Mouse (Mus musculus) CH12.LX (cell line): ENCODE results near the gene Cdk2. TPM values are rescaled to one million over a fixed set of nuclear protein-coding genes. Genes with fewer than 3 reads are reported as not detected.

Experiments used
- DNase-seq: peaks from one replicate; pipeline ENCODE4 v3.0.0-alpha.2; 2013; ENCODE audit errors: extremely low read depth
- H3K27ac ChIP-seq: 2 replicates; pipeline ENCODE4 v1.5.1; 2012; ENCODE audit warnings: low read depth, mild to moderate bottlenecking, control low read depth, moderate library complexity; ENCODE audit not compliant: insufficient read depth
- H3K27me3 ChIP-seq: replicated peaks from 2 replicates; pipeline ENCODE3; 2012; ENCODE audit warnings: inconsistent platforms
- H3K36me3 ChIP-seq, 2 experiments: replicated peaks in 1 of 2; 2 replicates each; pipeline versions ENCODE3 to v1.6.1; 2012; ENCODE audit warnings: inconsistent platforms in 1 of 2, low read length in 1 of 2, mild to moderate bottlenecking in 1 of 2, mixed read lengths in 1 of 2, moderate library complexity in 1 of 2; ENCODE audit not compliant: control insufficient read depth in 1 of 2, insufficient read depth in 1 of 2
- H3K4me1 ChIP-seq, 2 experiments: 2 replicates each; pipeline ENCODE4 v1.6.1; 2012; ENCODE audit warnings: inconsistent platforms in 1 of 2, moderate library complexity in 1 of 2; ENCODE audit not compliant: insufficient read depth in 2 of 2, control insufficient read depth in 1 of 2
- H3K4me2 ChIP-seq: 2 replicates; pipeline ENCODE4 v1.6.1; 2012; ENCODE audit warnings: low read depth, mild to moderate bottlenecking, control low read depth; ENCODE audit not compliant: poor library complexity, insufficient read depth, severe bottlenecking
- H3K4me3 ChIP-seq, 3 experiments: fragments of 150-350 bp in 1 of 3; sonication (generic) in 1 of 3; replicated peaks in 1 of 3; 2 replicates each; pipeline versions ENCODE3 to v1.5.1; 2011 to 2012; ENCODE audit warnings: low read depth in 2 of 3, low read length in 2 of 3, mild to moderate bottlenecking in 2 of 3, moderate library complexity in 2 of 3, control low read depth in 1 of 3, improper control_type of control experiment in 1 of 3, inconsistent platforms in 1 of 3, mixed read lengths in 1 of 3; ENCODE audit not compliant: poor library complexity in 1 of 3
- H3K79me2 ChIP-seq: replicated peaks from 2 replicates; pipeline ENCODE4 v1.6.1; 2012; ENCODE audit warnings: mild to moderate bottlenecking, moderate library complexity; ENCODE audit not compliant: control insufficient read depth, poor library complexity, insufficient read depth, severe bottlenecking; ENCODE audit errors: extremely low read depth
- H3K9ac ChIP-seq: 2 replicates; pipeline ENCODE4 v1.6.1; 2012; ENCODE audit warnings: low read depth, mild to moderate bottlenecking, control low read depth, moderate library complexity; ENCODE audit not compliant: insufficient read depth
- H3K9me3 ChIP-seq: replicated peaks from 2 replicates; pipeline ENCODE3; 2012; ENCODE audit warnings: low read length, inconsistent platforms, mixed read lengths
- BHLHE40 ChIP-seq: IDR thresholded peaks from 2 replicates; pipeline ENCODE4 v1.6.1; 2011; ENCODE audit warnings: mild to moderate bottlenecking, low read depth, low read length, improper control_type of control experiment
- CTCF ChIP-seq, 2 experiments: IDR thresholded peaks in 1 of 2; conservative IDR thresholded peaks in 1 of 2; 2 replicates each; pipeline ENCODE4 v1.5.1; 2011 to 2012; ENCODE audit warnings: low read depth in 2 of 2, low read length in 2 of 2, improper control_type of control experiment in 1 of 2, inconsistent platforms in 1 of 2, mild to moderate bottlenecking in 1 of 2, moderate library complexity in 1 of 2
- ELF1 ChIP-seq: IDR thresholded peaks from 2 replicates; pipeline ENCODE4 v1.6.1; 2014; ENCODE audit warnings: low read depth, mild to moderate bottlenecking, inconsistent platforms, low read length, improper control_type of control experiment
- EP300 ChIP-seq: IDR thresholded peaks from 2 replicates; pipeline ENCODE4 v1.6.1; 2011; ENCODE audit warnings: low read length, improper control_type of control experiment
- GABPA ChIP-seq: IDR thresholded peaks from 2 replicates; pipeline ENCODE4 v1.6.1; 2012; ENCODE audit warnings: low read depth, low read length, improper control_type of control experiment, inconsistent platforms; ENCODE audit not compliant: insufficient replicate concordance
- IRF4 ChIP-seq: IDR thresholded peaks from 2 replicates; pipeline ENCODE4 v1.6.1; 2014; ENCODE audit warnings: low read depth, mild to moderate bottlenecking, inconsistent platforms, low read length, improper control_type of control experiment
- MAFK ChIP-seq: IDR thresholded peaks from 2 replicates; pipeline ENCODE4 v1.6.1; 2011; ENCODE audit warnings: low read length, improper control_type of control experiment; ENCODE audit not compliant: insufficient replicate concordance
- MAZ ChIP-seq: IDR thresholded peaks from 2 replicates; pipeline ENCODE4 v1.6.1; 2012; ENCODE audit warnings: low read depth, mild to moderate bottlenecking, inconsistent platforms, low read length, improper control_type of control experiment, moderate library complexity
- MEF2A ChIP-seq: IDR thresholded peaks from 2 replicates; pipeline ENCODE4 v1.6.1; 2014; ENCODE audit warnings: low read depth, mild to moderate bottlenecking, inconsistent platforms, low read length, improper control_type of control experiment, borderline replicate concordance
- NELFE ChIP-seq: IDR thresholded peaks from 2 replicates; pipeline ENCODE4 v1.6.1; 2011; ENCODE audit warnings: low read depth, low read length, improper control_type of control experiment
- NRF1 ChIP-seq: IDR thresholded peaks from 2 replicates; pipeline ENCODE4 v1.6.1; 2014; ENCODE audit warnings: low read depth, mild to moderate bottlenecking, inconsistent platforms, low read length, improper control_type of control experiment, moderate library complexity
- POLR2A ChIP-seq: IDR thresholded peaks from 2 replicates; pipeline ENCODE4 v1.6.1; 2011; ENCODE audit warnings: low read depth, mild to moderate bottlenecking, improper control_type of control experiment, low read length
- POLR2AphosphoS2 ChIP-seq: IDR thresholded peaks from 2 replicates; pipeline ENCODE4 v1.6.1; 2011; ENCODE audit warnings: low read depth, low read length, improper control_type of control experiment
- RAD21 ChIP-seq: IDR thresholded peaks from 2 replicates; pipeline ENCODE4 v1.6.1; 2011; ENCODE audit warnings: low read depth, mild to moderate bottlenecking, low read length, improper control_type of control experiment, moderate library complexity
- SMC3 ChIP-seq: IDR thresholded peaks from 2 replicates; pipeline ENCODE4 v1.6.1; 2011; ENCODE audit warnings: low read depth, low read length, improper control_type of control experiment
- TBP ChIP-seq: conservative IDR thresholded peaks from 2 replicates; pipeline ENCODE4 v1.6.1; 2011; ENCODE audit warnings: low read depth, low read length, improper control_type of control experiment
- UBTF ChIP-seq: IDR thresholded peaks from 2 replicates; pipeline ENCODE4 v1.6.1; 2012; ENCODE audit warnings: low read depth, mild to moderate bottlenecking, inconsistent platforms, low read length, improper control_type of control experiment, moderate library complexity
- ZC3H11A ChIP-seq: IDR thresholded peaks from 2 replicates; pipeline ENCODE4 v1.6.1; 2012; ENCODE audit warnings: low read depth, mild to moderate bottlenecking, inconsistent platforms, low read length, improper control_type of control experiment
- ZNF384 ChIP-seq: IDR thresholded peaks from 2 replicates; pipeline ENCODE4 v1.6.1; 2012; ENCODE audit warnings: low read depth, low read length, improper control_type of control experiment, inconsistent platforms
- dilution Hi-C: fragments of 300-500 bp; cut with MboI; formaldehyde crosslinking; loops from 2 replicates; pipeline ENCODE4 v1.14.3; 2020; ENCODE audit warnings: low sequenced_read_pairs; ENCODE audit not compliant: extremely low pct_unique_long_range_greater_than_20kb, extremely low pct_ligation_motif_present
- in situ Hi-C: fragments of 300-500 bp; cut with MboI; formaldehyde crosslinking; loops from 3 replicates; pipeline ENCODE4 v1.14.3; 2019; ENCODE audit warnings: low sequenced_read_pairs, low pct_ligation_motif_present, low pct_unique_long_range_greater_than_20kb, mixed read lengths
- polyA plus RNA-seq: library from polyadenylated mRNA; unstranded; fragments of >175 nt; gene quantifications from 2 replicates; pipeline ENCODE4 v1.2.1, GENCODE M21; 2012; ENCODE audit warnings: low read depth; ENCODE audit not compliant: insufficient read length
- total RNA-seq, 2 experiments: library from RNA; depleted of rRNA; stranded (reverse); fragments of 300-350 nt in 1 of 2; fragments of >200 nt in 1 of 2; gene quantifications; 2 replicates each; pipeline ENCODE4 v1.2.3; 2012 to 2014

The Cdk2 gene
- total and polyA plus RNA-seq, 3 experiments = 38.9 to 89.2 (median 79.3) TPM

- H3K9ac ChIP-seq = no peak overlapping the region
- peaks cover 0 to 51% of the 10 kb centered on the region in 2 experiments; a peak in 2 of 4 replicates for H3K4me1 ChIP-seq
- in situ Hi-C loops (no loop called here), dilution Hi-C loops (no loop called here)
- H3K4me2 ChIP-seq = no peak overlapping the region
- H3K79me2 ChIP-seq = peaks cover 21% of the 10 kb centered on the region
- H3K36me3 ChIP-seq = peaks cover 41 to 56% of the 10 kb centered on the region in 2 experiments
- no peak overlapping the region for H3K4me3 ChIP-seq
- H3K27me3 ChIP-seq = no peaks in the 10 kb centered on the region
- H3K27ac ChIP-seq = no peak overlapping the region
- no peaks in the 10 kb centered on the region for H3K9me3 ChIP-seq
- no peak for TF ChIP-seq POLR2AphosphoS2
- TF ChIP-seq ELF1 = no peak
- TF ChIP-seq ZC3H11A = no peak
- no peak for TF ChIP-seq BHLHE40
- TF ChIP-seq NELFE = no peak
- no peak for TF ChIP-seq GABPA
- TF ChIP-seq ZNF384 = no peak
- no peak for TF ChIP-seq MEF2A
- no peak for TF ChIP-seq CTCF (conservative IDR thresholded peaks at IDR 0.05 in 1 of 2, IDR thresholded peaks at IDR 0.05 in 1 of 2; ENCODE audit: low read depth in 2 of 2, low read length in 2 of 2)
- no peak for TF ChIP-seq MAFK
- no peak for TF ChIP-seq TBP
- no peak for TF ChIP-seq IRF4
- TF ChIP-seq NRF1 = no peak
- no peak for TF ChIP-seq MAZ
- no peak for TF ChIP-seq SMC3
- no peak for TF ChIP-seq POLR2A
- TF ChIP-seq RAD21 = no peak
- no peak for DNase-seq
Observed at GRCm38 (mm10) chr10:128699006-128699405, 5.8 kb downstream of the Cdk2 start.

DNA sequence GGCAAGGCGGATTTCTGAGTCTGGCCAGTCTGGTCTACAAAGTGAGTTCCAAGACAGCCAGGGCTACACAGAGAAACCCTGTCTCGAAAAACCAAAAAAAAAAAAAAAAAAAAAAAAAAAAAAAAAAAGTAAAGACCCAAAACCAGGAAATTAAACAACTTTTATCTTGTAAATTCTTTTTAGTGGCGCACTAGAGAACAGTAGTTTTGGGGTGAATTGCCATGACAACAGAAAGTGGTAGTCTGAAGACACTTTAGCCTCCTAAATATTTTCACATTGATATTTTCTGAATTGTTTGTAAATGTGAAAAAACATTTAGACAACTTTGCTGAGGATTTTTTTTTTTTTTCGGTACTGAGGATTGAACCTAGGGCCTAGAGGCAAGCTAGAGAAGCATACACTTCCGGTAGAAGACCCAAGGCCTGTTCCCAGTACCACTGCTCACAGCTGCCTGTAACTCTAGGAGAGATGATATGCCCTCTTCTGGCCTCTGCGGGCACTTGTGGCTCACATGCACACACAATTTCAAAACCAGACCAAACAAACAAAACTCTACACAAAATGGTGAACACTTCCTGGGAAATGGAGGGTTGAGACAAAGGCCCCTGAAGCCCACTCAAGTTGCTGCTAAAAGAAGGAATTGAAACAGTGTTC, 7.6 kb downstream of the Cdk2 start:
- H3K4me2 ChIP-seq = no peak overlapping the region
- no peak for DNase-seq
- H3K79me2 ChIP-seq = peaks cover 8% of the 10 kb centered on the region
- peaks cover 0 to 39% of the 10 kb centered on the region in 2 experiments; a peak in 2 of 4 replicates for H3K4me1 ChIP-seq
- no peaks in the 10 kb centered on the region for H3K9me3 ChIP-seq
- in situ Hi-C loops (no loop called here), dilution Hi-C loops (no loop called here)
- H3K36me3 ChIP-seq = peaks cover 35 to 51% of the 10 kb centered on the region in 2 experiments
- no peak overlapping the region for H3K9ac ChIP-seq
- TF ChIP-seq ZNF384 (peak; percentile 75), EP300 (no peak), UBTF (no peak), RAD21 (no peak)
- TF ChIP-seq, all 38 proteins: peak for 1
- H3K4me3 ChIP-seq = no peak overlapping the region
- peak overlapping the region; percentile 61; the same call in 1 of the 2 replicates for H3K27ac ChIP-seq
- H3K27me3 ChIP-seq = no peaks in the 10 kb centered on the region
